Mouse (Mus musculus): ENCODE results near the gene Hnf1b.

The Hnf1b gene

DNA sequence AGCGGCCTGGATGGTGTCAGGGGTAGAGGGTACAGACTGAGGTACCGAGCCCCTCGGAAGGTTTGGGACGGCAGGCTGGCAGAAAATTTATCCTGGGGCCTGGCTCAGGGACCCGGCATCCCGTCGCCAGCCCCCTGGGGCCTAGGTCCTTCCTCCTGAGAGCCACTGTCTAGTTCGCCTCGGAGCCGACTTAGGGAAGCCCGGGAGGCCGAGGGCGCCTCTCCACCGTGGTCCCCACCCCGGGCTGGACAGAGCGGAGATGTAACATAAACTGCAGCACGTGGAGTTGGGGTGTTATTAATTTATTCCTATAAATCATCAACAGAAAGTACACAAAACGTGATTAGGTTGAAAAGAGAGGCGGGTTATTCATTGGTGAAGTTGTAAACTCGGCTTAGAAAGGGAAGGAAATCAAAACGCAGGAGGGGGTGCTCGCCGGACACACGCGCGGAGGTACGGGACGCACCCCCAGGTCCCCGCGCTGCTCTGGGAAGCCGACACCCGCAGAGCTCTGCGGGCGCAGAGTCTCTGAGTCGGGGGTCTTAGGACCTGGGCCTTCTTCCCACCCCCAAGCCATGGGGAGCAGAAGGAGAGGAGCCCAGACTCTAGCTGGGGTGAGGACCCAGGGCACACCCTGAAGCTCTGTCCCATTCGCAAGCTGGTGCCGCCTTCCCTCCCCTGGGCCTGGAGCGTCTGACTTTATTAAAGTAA lies 2.8 kb downstream of the Hnf1b start:
- no peak for DNase-seq (ENCODE audit: low read depth, low spot score)

DNA sequence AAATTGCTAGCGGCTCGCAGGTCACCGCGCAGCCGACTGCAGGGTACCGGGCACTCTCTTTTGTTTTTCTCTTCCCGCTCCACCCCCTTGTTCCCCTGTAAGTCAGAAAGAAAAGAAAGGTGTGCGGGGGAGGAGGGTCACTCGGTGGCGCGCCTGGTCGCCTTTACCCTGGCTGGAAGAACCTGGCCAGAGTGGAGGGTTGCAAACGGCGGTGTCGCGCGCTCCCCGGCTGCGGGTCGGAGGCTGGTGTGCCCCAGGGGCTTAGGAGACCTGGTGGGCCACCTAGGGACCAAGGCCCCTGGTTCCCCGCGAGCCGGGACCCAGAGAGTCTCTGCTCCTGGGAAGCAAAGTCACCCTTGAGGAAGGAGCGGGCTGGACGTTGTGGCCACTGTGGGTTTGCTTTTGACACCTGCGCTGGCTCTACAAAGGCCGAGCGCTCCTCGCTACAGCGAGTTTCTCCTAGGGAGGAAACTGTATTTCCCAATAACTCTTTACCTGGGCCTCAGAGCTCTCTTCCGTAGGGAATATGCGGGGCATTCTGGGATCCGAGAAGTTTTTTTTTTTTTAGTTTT lies 3.4 kb downstream of the Hnf1b start:
- no peak for DNase-seq (ENCODE audit: low read depth, low spot score)

DNA sequence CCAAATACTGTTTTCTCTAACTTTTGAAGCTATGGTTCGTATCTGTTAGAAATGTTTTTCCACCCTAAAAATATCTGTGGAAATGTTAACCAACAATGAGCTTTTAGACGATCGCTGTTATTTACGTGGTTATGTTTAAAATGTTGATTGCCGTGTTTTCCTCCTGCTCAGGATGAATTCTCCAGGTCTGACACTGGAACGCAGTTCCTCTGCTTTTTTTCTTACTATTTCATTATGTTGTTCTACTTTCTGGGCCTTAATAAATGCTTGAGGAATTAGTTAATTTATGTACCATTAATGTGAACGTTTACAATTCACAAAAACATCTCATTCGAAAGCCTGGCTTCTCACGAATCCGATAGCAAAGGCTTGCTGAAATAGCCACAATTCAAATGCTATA lies 4.2 kb downstream of the Hnf1b start:
- DNase-seq (ENCODE audit: low read depth, low spot score): no peak

DNA sequence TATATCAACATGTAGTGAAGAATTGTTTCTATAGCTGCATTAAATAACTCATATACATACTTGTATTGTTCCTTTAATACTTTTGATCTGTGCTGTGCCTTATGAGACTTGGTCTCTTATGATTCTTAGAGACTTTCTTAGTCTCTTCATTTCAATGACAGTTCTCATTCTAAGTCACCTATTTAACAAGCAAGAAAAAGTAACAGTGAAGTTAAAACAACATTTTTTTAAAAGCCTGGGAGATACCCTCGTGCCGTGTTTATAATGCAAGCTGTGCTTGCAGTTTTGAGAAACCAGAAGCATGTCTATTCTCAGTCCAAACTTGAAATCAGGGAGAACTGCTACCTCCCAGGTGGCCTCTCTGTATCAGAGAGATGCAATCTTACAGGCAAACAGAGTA lies 4.8 kb downstream of the Hnf1b start:
- no peak for DNase-seq (ENCODE audit: low read depth, low spot score)

DNA sequence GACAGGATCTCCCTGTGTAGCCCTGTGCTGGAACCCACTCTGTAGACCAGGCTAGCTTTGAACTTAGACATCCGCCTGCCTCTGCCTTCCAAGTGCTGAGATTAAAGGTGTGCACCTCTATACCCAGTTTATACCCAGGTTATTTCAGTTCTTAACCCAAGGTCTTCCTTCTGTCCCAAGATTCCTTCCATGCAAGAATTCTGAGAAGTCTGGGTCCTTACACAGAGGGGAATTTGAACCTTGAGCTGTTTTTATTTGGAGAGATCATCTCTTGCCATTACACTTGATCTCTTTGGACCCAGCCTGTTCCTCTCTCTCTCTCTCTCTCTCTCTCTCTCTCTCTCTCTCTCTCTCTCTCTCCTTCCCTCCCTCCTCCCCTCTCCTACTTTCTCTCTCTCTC lies 7.4 kb downstream of the Hnf1b start:
- DNase-seq (ENCODE audit: low read depth, low spot score): no peak

DNA sequence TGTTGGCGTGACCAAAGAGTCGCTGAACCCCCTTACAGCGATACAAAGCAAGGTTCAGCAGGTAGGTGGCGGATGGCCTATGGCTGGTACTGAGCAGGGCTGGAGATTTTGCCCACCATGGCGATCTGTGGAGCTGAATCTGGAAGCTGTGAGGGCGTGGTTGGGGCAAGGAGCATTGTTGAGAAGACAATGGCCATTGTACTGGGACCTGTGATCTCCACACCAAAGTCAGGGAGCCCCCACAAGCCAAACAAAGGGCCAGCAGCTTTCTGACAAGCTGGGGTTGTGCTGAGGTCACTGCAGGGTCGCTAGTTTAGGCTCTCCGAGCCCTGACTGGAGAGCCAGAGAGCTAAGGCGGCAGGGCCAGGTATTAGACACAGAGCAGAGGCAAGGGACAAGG lies 15.4 kb downstream of the Hnf1b start:
- DNase-seq (ENCODE audit: low read depth, low spot score): no peak

DNA sequence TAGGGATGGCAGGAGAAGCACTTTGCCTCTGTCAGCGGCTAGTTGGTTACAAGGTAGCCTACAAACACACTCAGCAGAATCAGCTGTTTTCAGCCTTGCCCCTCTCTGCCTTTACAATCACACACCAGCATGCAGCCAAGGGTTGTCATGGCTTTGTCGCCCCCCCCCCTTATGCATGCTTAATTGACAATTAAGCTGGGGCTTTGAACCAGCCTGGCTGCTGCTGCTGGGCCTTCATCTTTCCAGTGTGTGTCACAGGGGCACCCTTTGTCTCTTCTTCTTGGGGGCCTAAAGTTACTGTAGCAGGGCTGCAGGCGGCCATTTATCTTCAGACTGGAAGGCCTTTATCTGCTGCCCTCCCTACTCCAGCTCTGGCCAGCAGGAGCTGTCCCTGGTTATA lies 17.7 kb downstream of the Hnf1b start:
- no peak for DNase-seq (ENCODE audit: low read depth, low spot score)

DNA sequence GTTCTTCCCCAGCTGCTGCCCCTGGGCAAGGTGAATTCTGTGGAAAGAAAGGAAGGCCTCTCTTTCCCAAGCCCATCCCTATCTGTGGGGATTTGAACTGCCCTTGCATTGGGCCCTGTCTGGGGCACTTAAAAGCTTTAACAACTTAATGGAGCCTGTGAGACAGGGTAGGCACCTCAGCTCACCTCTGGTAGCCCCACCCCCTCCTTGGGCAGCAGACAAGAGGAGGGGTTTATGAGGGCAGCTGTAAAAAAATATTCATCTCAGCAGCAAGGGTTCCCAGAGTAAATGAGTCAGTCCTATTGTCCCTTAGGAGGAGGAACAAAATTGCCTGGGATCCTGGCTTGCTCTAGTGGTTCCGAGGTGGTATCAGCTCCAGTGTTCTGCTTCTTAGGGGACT lies 19.3 kb downstream of the Hnf1b start:
- no peak for DNase-seq (ENCODE audit: low read depth, low spot score)

DNA sequence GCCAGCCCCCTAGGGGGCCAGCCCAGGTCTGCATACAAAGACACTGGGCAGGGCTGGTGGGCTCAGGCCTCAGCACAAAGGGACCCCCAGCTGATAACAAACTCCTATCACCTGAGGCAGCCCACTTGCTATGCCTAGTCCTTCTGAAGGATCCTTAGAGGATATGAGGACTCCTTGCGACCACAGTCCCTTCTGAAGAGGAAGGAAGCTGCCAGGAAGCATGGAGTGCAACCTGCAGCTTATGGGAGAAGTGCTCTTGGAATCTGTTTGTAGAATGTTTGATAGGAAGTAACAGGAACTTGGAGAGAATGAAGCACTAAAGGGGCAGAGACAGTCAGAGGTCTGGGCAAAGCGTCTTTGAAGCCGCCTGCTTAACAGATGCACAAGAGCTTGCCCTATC lies 19.8 kb downstream of the Hnf1b start:
- DNase-seq (ENCODE audit: low read depth, low spot score): no peak

DNA sequence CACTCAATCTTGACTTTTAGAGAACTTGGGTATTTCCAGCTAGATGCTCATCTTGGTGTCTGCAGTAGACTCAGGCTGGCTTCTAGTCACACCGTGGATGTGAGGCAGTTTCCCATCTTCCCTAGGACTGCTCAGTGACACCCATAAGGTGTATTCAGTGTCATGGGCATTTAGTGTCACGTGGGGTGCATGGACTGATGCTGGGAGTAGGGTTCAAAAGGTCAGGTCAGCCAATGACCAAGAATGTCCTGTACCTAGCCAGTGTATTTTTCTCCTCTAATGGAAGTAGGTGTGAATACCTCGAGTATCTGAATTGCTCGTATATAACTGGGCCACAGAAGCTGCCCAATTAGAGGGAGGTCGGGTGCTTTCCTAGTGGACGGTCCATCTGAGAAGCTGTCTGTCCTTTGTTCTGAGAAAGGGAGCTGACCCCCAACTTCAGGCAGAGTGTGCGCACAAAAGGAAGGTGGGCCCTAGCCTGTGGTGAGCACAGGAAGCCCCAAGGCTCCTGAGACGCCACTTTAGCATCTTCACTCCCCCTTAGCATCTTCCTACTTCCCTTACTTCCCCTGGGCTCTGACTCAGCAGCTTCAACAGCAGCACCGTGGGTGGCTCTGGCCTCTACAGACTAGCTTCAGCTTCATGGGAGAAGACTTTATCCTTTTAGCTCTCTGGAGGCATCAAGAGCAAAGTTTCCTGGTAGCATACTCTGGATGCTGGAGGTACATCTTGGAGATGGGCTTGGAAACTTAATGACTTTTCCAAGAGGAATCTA lies 22.1 kb downstream of the Hnf1b start:
- no peak for DNase-seq (ENCODE audit: low read depth, low spot score)

DNA sequence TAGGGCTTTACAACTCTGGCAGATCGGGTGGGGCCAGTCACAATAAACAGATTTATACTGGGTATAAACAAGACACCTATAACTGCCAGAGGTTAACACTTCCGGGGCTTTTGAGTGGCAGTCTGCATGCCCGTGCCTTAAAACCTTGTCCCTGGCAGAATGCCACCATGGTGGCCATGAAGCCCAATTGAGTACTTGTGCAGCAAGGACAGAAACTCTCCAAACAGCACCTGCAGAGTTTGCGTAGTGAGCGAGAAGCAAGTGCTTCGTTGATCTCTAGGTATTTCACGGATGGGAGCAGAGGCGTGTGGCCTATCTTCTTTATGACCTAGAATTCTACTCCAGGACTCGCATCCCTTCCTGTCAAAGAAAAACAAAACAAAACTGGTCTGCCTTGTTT lies 23.6 kb downstream of the Hnf1b start:
- no peak for DNase-seq (ENCODE audit: low read depth, low spot score)

DNA sequence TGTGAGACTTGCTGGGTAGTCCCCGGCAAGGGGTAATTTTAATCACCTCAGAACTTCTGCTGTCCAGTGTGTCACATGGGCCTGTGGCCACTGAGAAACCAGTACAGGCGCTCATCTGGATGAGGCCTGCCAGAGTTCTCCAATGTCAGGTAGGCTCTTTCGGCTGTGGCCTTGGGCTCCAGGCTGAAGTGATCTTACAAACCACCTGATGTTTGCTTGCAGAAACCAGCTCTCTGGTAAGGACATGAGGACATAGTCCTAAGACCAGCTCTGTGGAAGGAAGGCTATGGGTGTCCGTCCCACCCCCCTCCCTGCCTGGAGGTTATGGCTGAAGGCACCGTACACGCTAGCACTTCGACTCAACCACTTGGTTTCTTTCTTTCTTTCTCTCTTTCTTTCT lies 26.8 kb downstream of the Hnf1b start:
- DNase-seq (ENCODE audit: low read depth, low spot score): no peak

DNA sequence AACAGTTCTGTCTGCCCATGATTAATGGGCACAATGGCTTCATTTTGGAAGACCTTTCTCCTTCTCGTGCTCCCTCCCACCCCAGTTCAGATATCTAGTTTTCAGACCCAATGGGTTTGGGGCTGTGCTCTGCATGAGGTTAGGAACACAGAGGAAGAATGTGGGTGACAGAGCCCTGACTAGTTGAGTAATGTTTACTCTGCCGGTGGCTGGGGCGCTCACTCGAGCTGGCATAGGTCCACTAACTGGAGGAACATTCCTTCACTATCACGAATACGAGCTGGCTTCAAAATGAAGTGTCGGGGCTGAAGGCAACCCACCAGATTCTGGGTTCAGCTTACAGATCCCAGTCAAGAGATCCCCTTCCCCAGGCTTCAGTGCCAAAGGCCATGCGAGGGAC lies 27.9 kb downstream of the Hnf1b start:
- DNase-seq (ENCODE audit: low read depth, low spot score): no peak

DNA sequence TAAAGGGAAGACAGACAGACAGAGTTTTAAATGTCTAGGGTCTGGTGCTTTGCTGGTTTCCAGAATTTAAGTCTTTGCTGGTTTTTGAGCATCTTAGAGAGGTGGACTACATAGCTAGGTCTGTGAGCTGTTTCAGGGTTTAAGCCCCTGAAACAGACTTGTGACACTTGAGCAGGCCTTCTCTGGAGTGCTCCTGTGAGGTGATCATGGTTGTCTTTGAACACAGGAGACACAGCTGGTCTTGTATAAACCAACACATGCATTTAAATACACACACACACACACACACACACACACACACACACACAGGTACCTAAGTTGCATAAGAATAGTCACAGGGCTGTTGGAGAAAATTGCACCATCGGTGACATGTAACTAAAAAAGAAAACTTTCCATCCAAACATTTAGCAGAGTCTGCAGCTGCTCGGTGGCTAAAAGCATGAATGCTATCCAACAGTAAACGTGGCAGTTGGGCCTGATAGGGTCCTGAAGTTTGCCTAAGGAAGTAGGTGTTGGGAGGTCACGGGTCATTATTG lies 28.6 kb downstream of the Hnf1b start:
- no peak for DNase-seq (ENCODE audit: low read depth, low spot score)

DNA sequence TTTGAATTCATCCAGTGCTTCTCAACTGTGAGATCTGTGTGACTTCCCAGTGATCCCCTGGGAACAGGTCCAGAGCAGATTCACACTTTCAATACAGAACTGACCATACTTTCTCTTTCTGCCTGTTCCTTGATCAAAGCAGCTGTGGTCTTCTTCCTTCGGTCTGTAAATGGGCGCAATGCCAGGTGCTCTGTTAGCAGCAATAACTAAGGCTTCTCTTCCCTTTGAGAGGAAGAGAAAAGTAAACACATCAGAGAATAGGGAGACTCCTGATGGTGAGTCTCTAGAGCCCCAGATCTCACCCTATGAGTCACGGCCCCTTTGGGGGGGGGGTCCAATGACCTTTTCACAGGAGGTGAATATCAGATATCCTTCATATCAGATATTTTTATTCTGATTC lies 29.3 kb downstream of the Hnf1b start:
- no peak for DNase-seq (ENCODE audit: low read depth, low spot score)

DNA sequence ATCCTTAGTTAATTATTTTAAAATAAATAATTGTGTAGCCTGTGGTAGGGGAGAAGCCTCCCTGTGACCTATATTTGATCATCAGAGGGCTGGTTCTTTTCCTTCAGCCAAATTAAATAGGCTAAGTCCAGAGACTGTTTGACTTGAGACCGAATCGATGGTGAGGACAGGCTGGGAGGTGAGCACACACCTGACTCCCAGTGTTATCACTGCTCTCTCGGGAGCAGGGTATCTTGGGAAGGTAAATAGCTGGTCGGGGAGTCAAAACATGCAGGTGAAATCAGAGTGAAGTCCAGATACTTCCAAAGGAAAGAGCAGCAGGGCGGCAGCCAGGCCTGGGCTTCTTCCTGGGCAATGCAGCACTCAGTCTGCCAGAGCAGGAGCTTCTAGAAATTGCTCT lies 31.6 kb downstream of the Hnf1b start:
- DNase-seq (ENCODE audit: low read depth, low spot score): no peak

DNA sequence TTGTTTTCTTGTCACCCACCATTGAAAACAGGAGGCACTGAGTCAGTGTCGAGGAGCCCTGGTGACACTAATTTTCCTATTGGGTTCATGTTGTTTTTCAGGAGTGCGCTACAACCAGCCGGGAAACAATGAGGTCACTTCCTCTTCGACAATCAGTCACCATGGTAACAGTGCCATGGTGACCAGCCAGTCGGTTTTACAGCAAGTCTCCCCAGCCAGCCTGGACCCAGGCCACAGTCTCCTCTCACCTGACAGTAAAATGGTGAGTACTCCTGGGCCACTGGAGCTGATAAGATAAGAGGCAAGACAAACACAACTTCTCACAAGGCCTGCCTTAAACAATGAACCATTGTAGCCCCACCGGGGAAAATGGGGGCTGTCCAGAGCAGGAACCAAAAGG lies 32.7 kb downstream of the Hnf1b start:
- no peak for DNase-seq (ENCODE audit: low read depth, low spot score)

DNA sequence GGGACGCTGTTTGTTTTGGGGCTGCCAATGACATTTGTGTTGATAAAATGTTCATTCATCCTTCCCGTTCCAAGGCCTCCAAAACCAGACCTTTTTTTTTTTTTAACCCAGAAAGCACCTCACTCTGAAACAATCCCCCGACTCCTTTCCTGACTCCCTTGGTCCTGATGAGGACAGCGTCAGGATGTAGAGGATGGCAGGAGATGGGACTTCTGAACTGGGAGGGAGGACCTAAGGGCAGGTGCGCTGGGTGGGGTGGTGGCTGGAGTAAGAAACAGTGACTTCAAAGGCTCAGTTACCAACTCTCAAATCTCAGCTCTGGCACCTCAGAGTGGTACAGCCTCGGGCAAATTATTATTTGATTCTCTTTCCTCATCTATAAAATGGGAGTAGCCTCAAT lies 33.2 kb downstream of the Hnf1b start:
- no peak for DNase-seq (ENCODE audit: low read depth, low spot score)

DNA sequence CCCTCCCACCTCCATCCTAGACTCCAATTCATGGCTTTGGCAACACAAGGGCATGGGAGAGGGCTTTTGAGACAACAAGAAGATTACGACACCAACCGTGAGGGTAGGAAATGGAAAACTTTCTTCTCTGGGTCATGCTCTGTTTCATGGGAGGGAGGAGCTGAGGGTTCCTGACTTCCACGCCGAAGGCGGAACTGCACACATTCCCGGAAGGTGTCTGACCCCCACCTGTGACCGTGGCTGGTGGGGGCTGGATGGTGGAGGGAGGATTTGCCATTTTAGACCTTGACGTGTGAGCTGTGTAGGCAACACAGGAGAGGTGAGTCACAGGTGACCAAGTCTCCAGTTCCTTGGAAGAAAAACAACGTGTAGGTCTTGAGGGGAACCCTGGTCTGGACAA lies 33.9 kb downstream of the Hnf1b start:
- DNase-seq (ENCODE audit: low read depth, low spot score): no peak

DNA sequence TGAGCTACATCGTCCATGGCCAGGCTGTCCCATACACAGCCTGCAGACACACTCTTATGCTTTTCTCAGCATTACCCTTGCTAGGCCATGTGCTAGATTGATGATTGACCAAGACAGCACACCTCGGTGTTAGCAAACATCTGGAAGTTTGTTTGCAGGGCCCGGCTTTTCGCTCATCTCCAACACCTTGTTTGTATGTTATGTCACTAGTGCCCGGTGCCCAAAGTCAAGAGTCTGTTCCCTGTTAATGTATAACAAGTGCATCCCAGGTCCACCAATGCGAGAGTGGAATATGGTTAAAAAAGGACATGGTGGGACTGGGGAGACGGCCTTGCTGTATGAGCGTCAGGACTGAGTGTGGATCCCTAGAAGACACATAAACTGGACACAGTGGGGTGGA lies 35.3 kb downstream of the Hnf1b start:
- DNase-seq (ENCODE audit: low read depth, low spot score): no peak

DNA sequence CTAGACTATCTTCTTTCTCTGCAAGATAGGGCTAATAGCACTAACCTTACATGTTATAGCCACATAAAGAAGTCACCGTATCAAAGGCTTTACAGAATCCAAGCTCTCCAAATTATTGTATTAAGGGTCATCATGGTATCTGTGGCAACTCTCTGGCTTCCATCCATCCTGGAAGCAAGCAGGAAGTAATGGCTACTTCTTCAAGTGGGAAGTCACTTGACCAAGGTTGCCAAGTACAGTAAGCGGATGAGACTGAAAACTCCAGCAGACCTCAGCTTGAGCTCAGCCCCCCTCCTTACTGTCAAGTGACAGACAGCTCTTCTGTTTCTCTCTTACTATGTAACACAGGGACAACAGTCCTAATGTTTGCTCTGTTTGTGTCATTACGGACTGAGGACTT lies 36.9 kb downstream of the Hnf1b start:
- no peak for DNase-seq (ENCODE audit: low read depth, low spot score)

DNA sequence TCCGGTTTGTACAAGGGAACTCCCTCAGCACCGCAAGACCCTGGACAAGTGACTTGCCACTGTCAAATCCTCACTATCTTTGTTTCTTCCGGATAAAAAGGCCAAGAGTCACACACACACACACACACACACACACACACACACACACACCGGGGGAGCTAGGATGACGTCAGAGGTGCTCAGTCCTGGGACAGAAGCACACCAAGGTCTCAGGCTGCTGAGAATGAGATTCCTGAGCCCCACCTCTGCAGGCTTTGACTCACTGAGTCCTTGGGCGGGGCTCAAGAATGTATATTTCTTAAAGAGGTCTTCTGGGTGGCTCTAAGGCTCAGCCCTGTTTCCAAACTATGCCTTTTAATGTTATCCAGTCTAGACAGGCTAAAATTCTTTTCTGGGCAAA lies 41.5 kb downstream of the Hnf1b start:
- no peak for DNase-seq (ENCODE audit: low read depth, low spot score)

DNA sequence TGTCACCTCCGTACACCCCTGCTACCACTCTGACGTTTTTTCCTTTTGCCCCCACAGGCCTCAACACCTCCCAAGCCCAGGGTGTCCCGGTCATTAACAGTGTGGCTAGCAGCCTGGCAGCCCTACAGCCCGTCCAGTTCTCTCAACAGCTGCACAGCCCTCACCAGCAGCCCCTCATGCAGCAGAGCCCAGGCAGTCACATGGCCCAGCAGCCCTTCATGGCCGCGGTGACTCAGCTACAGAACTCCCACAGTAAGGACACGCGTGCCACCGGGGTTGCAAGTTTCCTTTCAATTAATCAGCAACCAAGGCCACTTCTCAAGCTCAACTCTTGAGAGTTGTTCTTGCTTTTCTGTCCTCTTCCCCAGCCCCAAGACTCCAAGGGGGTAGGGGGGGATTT lies 43.5 kb downstream of the Hnf1b start:
- DNase-seq (ENCODE audit: low read depth, low spot score): no peak

Measured in CD4-positive, CD25-positive, alpha-beta regulatory T cell, adult 2 months (primary cell).